9 mouse cellular contexts compared by ENCODE assay signal in genomic region chrX:142534780-142535179, GRCm38 (mm10).
A peak's percentile ranks its signal among the peaks of the same experiment; 100 is the strongest.
DNase-seq lines count a peak whose midpoint lies in the region.
"Had no signal": no experiment of that assay in that cellular context is flagged by ENCODE, and none has a peak within 500 bp of the region (broad histone marks: within the 10 kb centered on the region; RNA-seq: fewer than 3 reads in every experiment).

No protein-coding gene starts in this region.

- H3K9me3 ChIP-seq in embryonic facial prominence, embryonic 10.5 days: no peaks in the 10 kb centered on the region
- H3K9me3 ChIP-seq: hindbrain, embryonic 15.5 days had no signal

- no peaks in the 10 kb centered on the region for H3K36me3 ChIP-seq in embryonic facial prominence, embryonic 10.5 days (replicated peaks)
- H3K36me3 ChIP-seq: hindbrain, embryonic 15.5 days had no signal

- no peak overlapping the region for H3K4me3 ChIP-seq in embryonic facial prominence, embryonic 10.5 days
- H3K4me3 ChIP-seq: hindbrain, embryonic 15.5 days had no signal

- peaks cover 53% of the 10 kb centered on the region for H3K27me3 ChIP-seq in embryonic facial prominence, embryonic 10.5 days (replicated peaks; ENCODE audit: low read depth, poor library complexity, severe bottlenecking)

- no peak overlapping the region for H3K27ac ChIP-seq in embryonic facial prominence, embryonic 10.5 days (replicated peaks)
- H3K27ac ChIP-seq: hindbrain, embryonic 15.5 days had no signal

- DNase-seq in cerebellum, adult 8-10 months: peak; percentile 34
- DNase-seq in cerebellum, adult 11 months: no peak
- peak; percentile 16 to 20 for DNase-seq in left cerebral cortex, adult 18-20 months (ENCODE audit: low spot score in 2 of 2)
- no peak for DNase-seq in left cerebral cortex, adult 8-10 months (ENCODE audit: low spot score in 2 of 2)
- peak; percentile 64 for DNase-seq in MEL-GATA-1-ER (ENCODE audit: extremely low read depth, low read depth)
- peak; percentile 39 for DNase-seq in embryonic facial prominence, embryonic 10.5 days (ENCODE audit: low spot score)
- peak; percentile 16 to 19 for DNase-seq in natural killer cell, adult 2 months (ENCODE audit: low spot score in 2 of 2)
- DNase-seq in ovary, postnatal 10 days (ENCODE audit: low spot score): no peak

- no peaks in the 10 kb centered on the region for H3K4me1 ChIP-seq in embryonic facial prominence, embryonic 10.5 days
- H3K4me1 ChIP-seq: hindbrain, embryonic 15.5 days had no signal

- WGBS in embryonic facial prominence, embryonic 10.5 days: 42% methylated on average over 8 of the region's 8 CpGs

Comparison
In these comparisons a context has a peak if more than half of its experiments do, and no peak if none do; other contexts are left out.
1. DNase-seq: peak in cerebellum, adult 8-10 months (single experiment), left cerebral cortex, adult 18-20 months (2 of 2), MEL-GATA-1-ER (single experiment), embryonic facial prominence, embryonic 10.5 days (single experiment) and natural killer cell, adult 2 months (2 of 2); none in cerebellum, adult 11 months (single experiment), left cerebral cortex, adult 8-10 months (0 of 2) and ovary, postnatal 10 days (single experiment).